In the genomic region with DNA sequence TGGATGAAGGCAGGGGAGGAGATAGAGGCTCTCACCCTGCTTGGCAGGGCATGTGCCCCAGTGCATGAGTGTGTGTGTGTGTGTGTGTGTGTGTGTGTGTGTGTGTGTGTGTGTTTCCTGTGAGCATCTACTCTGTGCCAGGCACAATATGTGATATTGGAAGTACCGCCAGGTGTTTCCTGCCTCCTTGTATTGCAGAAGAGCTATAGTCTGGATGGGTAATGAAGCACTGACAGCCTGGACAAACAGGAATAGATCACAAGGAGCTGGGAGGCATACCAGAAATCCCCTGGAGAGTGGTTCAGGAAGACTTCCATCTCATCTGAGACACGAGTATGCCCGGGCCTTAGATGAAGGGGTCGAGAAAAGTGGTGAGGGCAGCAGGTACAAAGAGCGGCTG, we compare ENCODE assay signal across 19 mouse cellular contexts.
DNase-seq lines count a peak whose midpoint lies in the region; ATAC-seq and TF ChIP-seq lines count a peak whose summit lies in the region.
"Had no signal": no experiment of that assay in that cellular context is flagged by ENCODE, and none has a peak within 500 bp of the region (broad histone marks: within the 10 kb centered on the region; RNA-seq: fewer than 3 reads in every experiment).

No protein-coding gene starts in this region.

- no peak overlapping the region for H3K9ac ChIP-seq in hindbrain, embryonic 16.5 days (ENCODE audit: low read depth, low read length)
- H3K9ac ChIP-seq in lung, embryonic 14.5 days, result no peak overlapping the region
- H3K9ac ChIP-seq in neural tube, embryonic 14.5 days (replicated peaks; ENCODE audit: low read depth, low read length), result no peak overlapping the region
- H3K9ac ChIP-seq: embryonic facial prominence, embryonic 13.5 days; hindbrain, embryonic 15.5 days had no signal

- H3K27me3 ChIP-seq in hindbrain, embryonic 10.5 days (ENCODE audit: insufficient read depth, poor library complexity, severe bottlenecking), result no peaks in the 10 kb centered on the region
- no peaks in the 10 kb centered on the region for H3K27me3 ChIP-seq in hindbrain, embryonic 16.5 days (replicated peaks; ENCODE audit: control insufficient read depth, insufficient read depth, low read length)
- H3K27me3 ChIP-seq in lung, embryonic 14.5 days (ENCODE audit: insufficient read depth, low read length), result no peaks in the 10 kb centered on the region
- H3K27me3 ChIP-seq in neural tube, embryonic 14.5 days (ENCODE audit: control insufficient read depth, insufficient read depth, low read length), result no peaks in the 10 kb centered on the region
- H3K27me3 ChIP-seq: hindbrain, embryonic 15.5 days had no signal

- 0 out of 2 replicates have a peak, but pooled peaks cover 1% of the 10 kb centered on the region for H3K9me3 ChIP-seq in hindbrain, embryonic 10.5 days
- H3K9me3 ChIP-seq in hindbrain, embryonic 16.5 days (ENCODE audit: control insufficient read depth, low read length), result no peaks in the 10 kb centered on the region
- no peaks in the 10 kb centered on the region for H3K9me3 ChIP-seq in lung, embryonic 14.5 days (ENCODE audit: low read depth, low read length)
- no peaks in the 10 kb centered on the region for H3K9me3 ChIP-seq in neural tube, embryonic 14.5 days (ENCODE audit: control insufficient read depth, low read length)
- H3K9me3 ChIP-seq: embryonic facial prominence, embryonic 13.5 days; hindbrain, embryonic 15.5 days had no signal

- H3K4me2 ChIP-seq in hindbrain, embryonic 16.5 days (ENCODE audit: low read length), result no peak overlapping the region
- H3K4me2 ChIP-seq in lung, embryonic 14.5 days, result no peak overlapping the region
- no peak overlapping the region for H3K4me2 ChIP-seq in neural tube, embryonic 14.5 days (ENCODE audit: low read depth, low read length)
- H3K4me2 ChIP-seq: embryonic facial prominence, embryonic 13.5 days; hindbrain, embryonic 15.5 days had no signal

- H3K36me3 ChIP-seq in hindbrain, embryonic 10.5 days, result peaks cover 4% of the 10 kb centered on the region; the same call in 1 of the 2 replicates
- no peaks in the 10 kb centered on the region for H3K36me3 ChIP-seq in hindbrain, embryonic 16.5 days (ENCODE audit: control insufficient read depth, insufficient read depth, low read length)
- H3K36me3 ChIP-seq in lung, embryonic 14.5 days (ENCODE audit: insufficient read depth), result no peaks in the 10 kb centered on the region
- H3K36me3 ChIP-seq in neural tube, embryonic 14.5 days (ENCODE audit: control insufficient read depth, insufficient read depth, low read length), result no peaks in the 10 kb centered on the region
- H3K36me3 ChIP-seq: embryonic facial prominence, embryonic 13.5 days; hindbrain, embryonic 15.5 days had no signal

- intact Hi-C loops in left cerebral cortex, postnatal 14 days (cut with DNase I), result no loop called here

- no peak for TF ChIP-seq POLR2A in lung, adult 2 months (IDR thresholded peaks at IDR 0.05; ENCODE audit: borderline replicate concordance, extremely low read depth, low read depth, low read length)

- no peak for DNase-seq in hindbrain, embryonic 10.5 days (ENCODE audit: low spot score)
- no peak for DNase-seq in lung, embryonic 14.5 days
- DNase-seq in lung, adult 2 months, result no peak
- peak; percentile 46 for DNase-seq in kidney, postnatal 14 days
- no peak for DNase-seq in left cerebral cortex, postnatal 14 days (ENCODE audit: low spot score in 2 of 2)
- DNase-seq: adrenal gland, postnatal 10 days; gastrocnemius, postnatal 36 days; left cerebral cortex, postnatal 4 days; liver; thymus, postnatal 25 days had no signal

- no peak overlapping the region for H3K4me3 ChIP-seq in hindbrain, embryonic 10.5 days
- no peak overlapping the region for H3K4me3 ChIP-seq in hindbrain, embryonic 16.5 days (ENCODE audit: low read length)
- no peak overlapping the region for H3K4me3 ChIP-seq in lung, embryonic 14.5 days (ENCODE audit: low read depth, low read length)
- no peak overlapping the region for H3K4me3 ChIP-seq in lung, adult 2 months (replicated peaks; ENCODE audit: extremely low read depth, low read depth, low read length)
- no peak overlapping the region for H3K4me3 ChIP-seq in neural tube, embryonic 14.5 days (ENCODE audit: low read depth, low read length)
- H3K4me3 ChIP-seq: embryonic facial prominence, embryonic 13.5 days; hindbrain, embryonic 15.5 days; layer of hippocampus, adult 2 months had no signal

- H3K27ac ChIP-seq in hindbrain, embryonic 10.5 days, result peak overlapping the region; percentile 67
- no peak overlapping the region for H3K27ac ChIP-seq in hindbrain, embryonic 16.5 days (ENCODE audit: low read depth, low read length)
- H3K27ac ChIP-seq in lung, embryonic 14.5 days (ENCODE audit: low read depth), result no peak overlapping the region
- H3K27ac ChIP-seq in neural tube, embryonic 14.5 days (ENCODE audit: low read depth, low read length), result peak overlapping the region; percentile 29; the same call in 1 of the 2 replicates
- H3K27ac ChIP-seq: embryonic facial prominence, embryonic 13.5 days; layer of hippocampus, adult 2 months had no signal

- ATAC-seq in hindbrain, embryonic 16.5 days, result no peak
- peak; percentile 17; the same call in 1 of the 2 replicates for ATAC-seq in lung, embryonic 14.5 days (ENCODE audit: insufficient read depth)
- no peak; the same call in 1 of the 2 replicates for ATAC-seq in neural tube, embryonic 14.5 days (ENCODE audit: low read depth)
- ATAC-seq: activated CD4-positive, CD25-positive, alpha-beta regulatory T cell, adult 4 months; CD4-positive, CD25-positive, alpha-beta regulatory T cell, adult 4 months; forebrain, embryonic 16.5 days; intestine, postnatal 0 days had no signal

- no peak for TF ChIP-seq CTCF in lung, embryonic 14.5 days (IDR thresholded peaks at IDR 0.05; ENCODE audit: low read depth)
- no peak for TF ChIP-seq CTCF in lung, adult 2 months (IDR thresholded peaks at IDR 0.05; ENCODE audit: insufficient read depth, low read length)

- peaks cover 60% of the 10 kb centered on the region for H3K4me1 ChIP-seq in hindbrain, embryonic 10.5 days (replicated peaks)
- H3K4me1 ChIP-seq in hindbrain, embryonic 16.5 days (ENCODE audit: control insufficient read depth, insufficient read depth, low read depth, low read length), result peaks cover 20% of the 10 kb centered on the region
- no peaks in the 10 kb centered on the region for H3K4me1 ChIP-seq in lung, embryonic 14.5 days (ENCODE audit: insufficient read depth)
- no peaks in the 10 kb centered on the region for H3K4me1 ChIP-seq in lung, adult 2 months (ENCODE audit: control insufficient read depth, insufficient read depth, low read length)
- H3K4me1 ChIP-seq in neural tube, embryonic 14.5 days (ENCODE audit: control insufficient read depth, insufficient read depth, low read length), result peaks cover 15% of the 10 kb centered on the region
- H3K4me1 ChIP-seq: embryonic facial prominence, embryonic 13.5 days had no signal

- 81% methylated on average over 5 of the region's 5 CpGs for WGBS in hindbrain, embryonic 10.5 days
- WGBS in hindbrain, embryonic 16.5 days, result 62% methylated on average over 5 of the region's 5 CpGs
- 78% methylated on average over 5 of the region's 5 CpGs for WGBS in lung, embryonic 14.5 days
- WGBS in lung, adult 2 months, result 51% methylated on average over 5 of the region's 5 CpGs
- WGBS in neural tube, embryonic 14.5 days, result 49% methylated on average over 5 of the region's 5 CpGs

Comparison
In these comparisons a context has a peak if more than half of its experiments do, and no peak if none do; other contexts are left out.
1. H3K27ac ChIP-seq: peak in hindbrain, embryonic 10.5 days (single experiment) and neural tube, embryonic 14.5 days (single experiment); none in hindbrain, embryonic 16.5 days (single experiment) and lung, embryonic 14.5 days (single experiment).